Mouse (Mus musculus): ENCODE measurements around the gene Pth. TPM values are rescaled to one million over a fixed set of nuclear protein-coding genes. Genes with fewer than 3 reads are reported as not detected.
A peak's percentile ranks its signal among the peaks of the same experiment; 100 is the strongest.

The Pth gene
- polyA plus RNA-seq, 1 experiment from 2014 or later: not detected

GRCm38 (mm10) chr7:113419070-113419782 lies 30.9 kb upstream of the Pth start:
- H3K27me3 ChIP-seq (replicated peaks; ENCODE audit: control insufficient read depth, insufficient read depth, low read length): no peaks in the 10 kb centered on the region
- H3K36me3 ChIP-seq (ENCODE audit: control insufficient read depth, insufficient read depth): no peaks in the 10 kb centered on the region
- H3K4me3 ChIP-seq (ENCODE audit: low read depth, low read length): no peak overlapping the region
- ATAC-seq: peak; percentile 83
- no peaks in the 10 kb centered on the region for H3K4me1 ChIP-seq (replicated peaks; ENCODE audit: control insufficient read depth, insufficient read depth, low read length)
- H3K9me3 ChIP-seq (ENCODE audit: control insufficient read depth): no peaks in the 10 kb centered on the region
- WGBS: 16% methylated on average over 4 of the region's 4 CpGs
- H3K4me2 ChIP-seq (replicated peaks; ENCODE audit: low read depth): no peak overlapping the region
- no peak for TF ChIP-seq CTCF (IDR thresholded peaks at IDR 0.05; ENCODE audit: low read depth)
- H3K9ac ChIP-seq (ENCODE audit: low read depth, low read length): no peak overlapping the region
- H3K27ac ChIP-seq (ENCODE audit: low read depth, low read length): no peak overlapping the region

GRCm38 (mm10) chr7:113416536-113416935 lies 28.2 kb upstream of the Pth start:
- H3K4me2 ChIP-seq (replicated peaks; ENCODE audit: low read depth): no peak overlapping the region
- TF ChIP-seq CTCF (IDR thresholded peaks at IDR 0.05; ENCODE audit: low read depth): no peak
- no peaks in the 10 kb centered on the region for H3K36me3 ChIP-seq (ENCODE audit: control insufficient read depth, insufficient read depth)
- no peaks in the 10 kb centered on the region for H3K9me3 ChIP-seq (ENCODE audit: control insufficient read depth)
- no peaks in the 10 kb centered on the region for H3K27me3 ChIP-seq (replicated peaks; ENCODE audit: control insufficient read depth, insufficient read depth, low read length)
- WGBS: 86% methylated on average over 1 of the region's 1 CpGs
- H3K4me3 ChIP-seq (ENCODE audit: low read depth, low read length): no peak overlapping the region
- no peak for ATAC-seq
- H3K27ac ChIP-seq (ENCODE audit: low read depth, low read length): no peak overlapping the region
- H3K9ac ChIP-seq (ENCODE audit: low read depth, low read length): no peak overlapping the region
- H3K4me1 ChIP-seq (replicated peaks; ENCODE audit: control insufficient read depth, insufficient read depth, low read length): no peaks in the 10 kb centered on the region

- Histone ChIP-seq H3K9me3 (ENCODE audit: control insufficient read depth) (no peaks in the 10 kb centered on the region), H3K27me3 (replicated peaks; ENCODE audit: control insufficient read depth, insufficient read depth, low read length) (no peaks in the 10 kb centered on the region)
Measured at GRCm38 (mm10) chr7:113415256-113415655, 26.9 kb upstream of the Pth start.

DNA sequence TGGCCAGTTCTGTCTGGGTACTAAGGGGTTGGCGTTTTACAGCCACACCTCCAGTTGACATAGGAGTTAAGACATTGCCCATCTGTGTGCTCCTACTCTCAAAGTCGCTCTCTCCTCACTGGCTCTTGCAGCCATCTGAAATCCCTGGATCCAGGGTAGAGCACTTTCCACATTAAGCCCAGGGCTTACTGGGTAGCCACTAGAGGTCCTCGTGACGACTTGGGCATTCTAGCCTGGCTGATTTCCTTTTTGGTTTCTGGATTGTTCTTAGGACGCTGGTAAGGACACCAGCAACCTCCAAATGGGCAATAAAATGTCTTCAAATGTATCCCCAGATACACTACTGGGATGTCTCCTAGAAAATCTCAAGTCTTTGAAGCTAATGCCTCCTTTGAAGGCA lies 20.3 kb upstream of the Pth start:
- Histone ChIP-seq H3K9ac (ENCODE audit: low read depth, low read length) (no peak overlapping the region), H3K9me3 (ENCODE audit: control insufficient read depth) (no peaks in the 10 kb centered on the region), H3K36me3 (ENCODE audit: control insufficient read depth, insufficient read depth) (no peaks in the 10 kb centered on the region), H3K27me3 (replicated peaks; ENCODE audit: control insufficient read depth, insufficient read depth, low read length) (no peaks in the 10 kb centered on the region), H3K4me3 (ENCODE audit: low read depth, low read length) (no peak overlapping the region), H3K4me1 (replicated peaks; ENCODE audit: control insufficient read depth, insufficient read depth, low read length) (no peaks in the 10 kb centered on the region), H3K4me2 (replicated peaks; ENCODE audit: low read depth) (no peak overlapping the region), H3K27ac (ENCODE audit: low read depth, low read length) (no peak overlapping the region)
- WGBS: 50% methylated on average over 5 of the region's 5 CpGs
- peak; percentile 57 for TF ChIP-seq CTCF (IDR thresholded peaks at IDR 0.05; ENCODE audit: low read depth)
- ATAC-seq: no peak

More at GRCm38 (mm10) chr7:113415256-113415655, 26.9 kb upstream of the Pth start:
- Histone ChIP-seq H3K4me3 (ENCODE audit: low read depth, low read length) (no peak overlapping the region), H3K4me1 (replicated peaks; ENCODE audit: control insufficient read depth, insufficient read depth, low read length) (no peaks in the 10 kb centered on the region), H3K4me2 (replicated peaks; ENCODE audit: low read depth) (no peak overlapping the region), H3K36me3 (ENCODE audit: control insufficient read depth, insufficient read depth) (no peaks in the 10 kb centered on the region), H3K9ac (ENCODE audit: low read depth, low read length) (no peak overlapping the region), H3K27ac (ENCODE audit: low read depth, low read length) (no peak overlapping the region)
- no peak for TF ChIP-seq CTCF (IDR thresholded peaks at IDR 0.05; ENCODE audit: low read depth)
- 93% methylated on average over 3 of the region's 3 CpGs for WGBS
- no peak for ATAC-seq

DNA sequence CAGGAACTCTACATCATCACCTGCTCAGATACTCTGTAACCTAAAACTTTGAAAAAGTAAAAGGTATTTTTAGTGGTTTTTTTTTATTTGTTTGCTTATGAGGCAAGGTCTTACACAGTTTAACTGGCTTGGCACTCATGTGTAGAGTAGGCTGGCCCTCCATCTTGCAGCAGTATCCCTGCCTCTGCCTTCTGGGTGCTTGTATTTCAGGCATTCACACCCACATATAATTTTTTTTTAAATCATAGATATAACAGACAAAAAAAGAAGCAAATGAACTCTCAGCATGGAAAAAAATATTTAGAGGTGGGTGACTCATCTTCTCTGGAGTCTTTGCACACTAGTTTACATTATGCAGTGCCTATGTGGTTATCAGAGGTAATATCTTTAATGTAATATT lies 9.7 kb upstream of the Pth start:
- Histone ChIP-seq H3K4me1 (replicated peaks; ENCODE audit: control insufficient read depth, insufficient read depth, low read length) (no peaks in the 10 kb centered on the region), H3K27me3 (replicated peaks; ENCODE audit: control insufficient read depth, insufficient read depth, low read length) (no peaks in the 10 kb centered on the region), H3K4me3 (ENCODE audit: low read depth, low read length) (no peak overlapping the region), H3K4me2 (replicated peaks; ENCODE audit: low read depth) (no peak overlapping the region), H3K27ac (ENCODE audit: low read depth, low read length) (no peak overlapping the region), H3K9ac (ENCODE audit: low read depth, low read length) (no peak overlapping the region), H3K36me3 (ENCODE audit: control insufficient read depth, insufficient read depth) (no peaks in the 10 kb centered on the region), H3K9me3 (ENCODE audit: control insufficient read depth) (no peaks in the 10 kb centered on the region)
- no peak for TF ChIP-seq CTCF (IDR thresholded peaks at IDR 0.05; ENCODE audit: low read depth)
- ATAC-seq: no peak

DNA sequence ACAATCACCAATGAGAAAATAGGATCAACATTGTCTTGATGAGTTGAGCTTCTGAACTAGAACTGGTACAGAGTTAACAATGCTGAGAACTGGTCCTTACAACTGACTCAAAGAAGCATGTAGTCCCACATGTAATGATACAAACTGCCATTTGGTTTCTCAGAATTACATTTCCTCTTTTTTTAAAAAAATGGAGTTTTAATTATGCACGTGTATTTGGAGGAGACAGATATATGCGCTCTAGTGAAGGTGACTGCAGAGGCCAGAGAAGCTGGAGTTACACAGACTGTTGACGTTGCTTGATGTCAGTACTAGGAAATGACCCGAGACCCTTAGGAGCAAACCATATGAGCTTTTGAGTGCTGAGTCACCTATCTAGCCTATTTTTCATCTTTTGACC lies 8.3 kb upstream of the Pth start:
- TF ChIP-seq CTCF (IDR thresholded peaks at IDR 0.05; ENCODE audit: low read depth): no peak
- ATAC-seq: no peak
- no peaks in the 10 kb centered on the region for H3K9me3 ChIP-seq (ENCODE audit: control insufficient read depth)
- H3K4me1 ChIP-seq (replicated peaks; ENCODE audit: control insufficient read depth, insufficient read depth, low read length): no peaks in the 10 kb centered on the region
- no peaks in the 10 kb centered on the region for H3K27me3 ChIP-seq (replicated peaks; ENCODE audit: control insufficient read depth, insufficient read depth, low read length)
- WGBS: 83% methylated on average over 4 of the region's 4 CpGs
- H3K9ac ChIP-seq (ENCODE audit: low read depth, low read length): no peak overlapping the region
- H3K36me3 ChIP-seq (ENCODE audit: control insufficient read depth, insufficient read depth): no peaks in the 10 kb centered on the region
- H3K4me2 ChIP-seq (replicated peaks; ENCODE audit: low read depth): no peak overlapping the region
- H3K27ac ChIP-seq (ENCODE audit: low read depth, low read length): no peak overlapping the region
- H3K4me3 ChIP-seq (ENCODE audit: low read depth, low read length): no peak overlapping the region

All from intestine, postnatal 0 days (tissue).